In the genomic region with DNA sequence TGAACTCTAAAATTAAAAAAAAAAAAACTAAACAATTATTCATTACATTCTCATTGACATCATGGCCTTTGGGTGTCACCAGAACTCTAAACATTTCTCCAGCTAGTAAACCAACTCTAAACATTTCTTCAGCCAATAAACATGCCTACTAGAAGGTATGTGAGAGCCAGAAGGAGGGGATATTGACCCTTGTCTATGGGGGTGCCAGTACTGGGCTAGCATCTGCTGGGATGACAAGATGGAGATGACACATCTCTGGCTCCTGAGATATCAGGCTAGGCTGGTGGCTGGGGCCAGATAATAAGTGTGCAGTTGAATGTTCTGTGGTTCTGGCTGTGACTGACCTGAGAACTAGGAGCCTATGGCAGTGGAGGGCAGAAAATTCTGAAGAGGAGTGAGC, we compare ENCODE assay signal across 25 mouse cellular contexts.
"Had no signal": no experiment of that assay in that cellular context is flagged by ENCODE, and none has a peak within 500 bp of the region (broad histone marks: within the 10 kb centered on the region; RNA-seq: fewer than 3 reads in every experiment).

No protein-coding gene starts in this region.

- DNase-seq: forebrain, postnatal 0 days; gastrocnemius, postnatal 14 days; gastrocnemius, postnatal 36 days; heart, adult 11 months; heart, adult 2 months; heart, postnatal 14 days; heart, postnatal 36 days; kidney, adult 11 months; kidney, adult 2 months; kidney, adult 9 months; kidney, postnatal 14 days; kidney, postnatal 36 days; layer of hippocampus, adult 9-11 months; layer of hippocampus, postnatal 36 days; left cerebral cortex, postnatal 4 days had no signal

- H3K36me3 ChIP-seq: heart, embryonic 13.5 days; heart, embryonic 15.5 days; hindbrain, embryonic 13.5 days; hindbrain, embryonic 15.5 days; kidney, embryonic 15.5 days; limb, embryonic 13.5 days had no signal

- H3K27me3 ChIP-seq: heart, embryonic 13.5 days; heart, embryonic 15.5 days; hindbrain, embryonic 13.5 days; hindbrain, embryonic 15.5 days; kidney, embryonic 15.5 days; limb, embryonic 13.5 days had no signal

- H3K9ac ChIP-seq: forebrain, postnatal 0 days; heart, embryonic 13.5 days; heart, embryonic 15.5 days; hindbrain, embryonic 13.5 days; hindbrain, embryonic 15.5 days; kidney, embryonic 15.5 days; limb, embryonic 13.5 days had no signal

- H3K4me1 ChIP-seq: hindbrain, embryonic 13.5 days; hindbrain, embryonic 15.5 days; kidney, embryonic 15.5 days; limb, embryonic 13.5 days had no signal

- H3K4me3 ChIP-seq: heart, adult 2 months; heart, embryonic 13.5 days; heart, embryonic 15.5 days; hindbrain, embryonic 13.5 days; hindbrain, embryonic 15.5 days; kidney, embryonic 15.5 days; limb, embryonic 13.5 days had no signal

- H3K4me2 ChIP-seq: heart, embryonic 11.5 days; heart, embryonic 13.5 days; heart, embryonic 15.5 days; hindbrain, embryonic 13.5 days; hindbrain, embryonic 15.5 days; kidney, embryonic 15.5 days; limb, embryonic 13.5 days had no signal

- ATAC-seq: forebrain, postnatal 0 days; hindbrain, postnatal 0 days; intestine, embryonic 16.5 days had no signal

- H3K27ac ChIP-seq: heart, adult 2 months; heart, embryonic 13.5 days; heart, embryonic 15.5 days; hindbrain, embryonic 13.5 days; hindbrain, embryonic 15.5 days; hindbrain, postnatal 0 days; kidney, embryonic 15.5 days; kidney, postnatal 0 days; limb, embryonic 13.5 days had no signal

- H3K9me3 ChIP-seq: hindbrain, embryonic 15.5 days; kidney, embryonic 15.5 days had no signal
